Mouse (Mus musculus) megakaryocyte, embryonic 14.5 days (primary cell): ENCODE results near the gene Foxo3.

Experiments used
- FLI1 ChIP-seq: IDR thresholded peaks from 2 replicates; pipeline ENCODE4 v1.6.1; 2012; ENCODE audit warnings: low read length, inconsistent platforms, mixed read lengths
- GATA1 ChIP-seq: IDR thresholded peaks from 3 replicates; pipeline ENCODE4 v1.6.1; 2012; ENCODE audit warnings: mixed read lengths, low read length, inconsistent platforms, borderline replicate concordance

DNA sequence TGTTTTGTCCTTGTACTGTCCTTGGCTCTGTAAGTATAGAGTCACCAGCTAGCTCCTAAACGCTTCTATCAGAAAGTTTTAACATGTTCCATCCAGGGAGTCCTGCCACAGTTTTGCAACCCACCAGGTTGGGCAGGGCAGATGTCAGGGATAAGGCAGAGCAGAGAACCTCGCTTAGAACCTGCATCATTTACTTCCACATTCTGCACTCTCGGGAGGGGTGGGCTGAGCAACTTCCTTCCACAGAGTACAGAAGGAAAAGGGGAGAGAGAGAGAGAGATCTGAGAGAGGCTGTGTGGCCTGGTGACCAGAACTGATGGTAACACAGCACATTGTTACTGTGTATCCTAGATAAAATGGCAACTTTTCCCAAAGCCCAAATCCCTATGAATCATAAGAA lies 77.9 kb downstream of the Foxo3 start:
- TF ChIP-seq GATA1 (no peak), FLI1 (no peak)
